Mouse (Mus musculus) cerebellum, adult 2 months (tissue): ENCODE results near the gene Gnas.

Source experiments
- CTCF ChIP-seq: fragments of 200-500 bp; IDR thresholded peaks from 2 replicates; pipeline ENCODE4 v1.5.1; 2011; ENCODE audit warnings: low read depth, mild to moderate bottlenecking, control low read depth, low read length, moderate library complexity, borderline replicate concordance; ENCODE audit not compliant: insufficient read depth
- POLR2A ChIP-seq: fragments of 200-500 bp; IDR thresholded peaks from 2 replicates; pipeline ENCODE4 v1.6.1; 2011; ENCODE audit warnings: low read length, control low read depth, borderline replicate concordance; ENCODE audit not compliant: insufficient read depth

DNA sequence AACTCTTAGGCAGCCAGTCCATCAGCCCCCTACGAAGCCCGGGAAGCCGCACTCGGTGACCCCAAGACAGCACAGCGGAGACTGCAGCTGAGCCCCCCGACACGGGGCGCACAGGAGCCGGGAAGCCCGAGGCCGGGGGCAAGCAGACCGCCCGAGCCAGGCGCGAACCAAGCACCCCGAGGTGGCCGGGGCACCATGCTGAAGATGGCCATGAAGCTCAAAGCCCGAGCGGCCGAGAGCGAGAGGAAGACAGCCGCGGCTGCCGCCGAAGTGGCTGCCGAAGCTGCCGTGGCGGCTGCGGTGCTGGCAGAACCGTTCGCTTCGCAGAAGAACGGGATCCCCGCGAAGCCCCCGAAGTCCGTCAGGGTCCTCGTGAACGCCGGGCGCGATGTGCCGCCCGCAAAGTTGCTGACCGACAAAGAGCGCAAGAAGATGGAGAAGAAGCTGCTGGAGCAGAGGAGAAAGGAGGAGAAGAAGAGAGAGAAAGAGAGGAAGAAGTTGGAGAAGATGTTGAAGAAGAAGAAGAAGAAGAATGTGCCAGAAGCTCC is 44.3 kb downstream of the Gnas start:
- no peak for TF ChIP-seq CTCF
- TF ChIP-seq POLR2A, result no peak
